Mouse (Mus musculus) c-Kit-negative CD71-positive TER-119-positive erythroid progenitor cells, embryonic 14.5 days (primary cell): ENCODE measurements around the gene Dcp1a.
A peak's percentile ranks its signal among the peaks of the same experiment; 100 is the strongest.
"Not testable (repeated sequence)": the region's sequence is repeated elsewhere in the genome, so short reads cannot be mapped to it uniquely, and the experiment has no call there.

Source experiments
- DNase-seq: peaks from one replicate; pipeline ENCODE4 v3.0.0-alpha.2; 2013; ENCODE audit warnings: low read depth, low spot score

The Dcp1a gene

GRCm38 (mm10) chr14:30515931-30516723 is 36.8 kb downstream of the Dcp1a start:
- no peak for DNase-seq

- DNase-seq: no peak
Observed at GRCm38 (mm10) chr14:30519323-30519722, 40.0 kb downstream of the Dcp1a start.

- no peak for DNase-seq
Observed at GRCm38 (mm10) chr14:30523356-30523755, 44.0 kb downstream of the Dcp1a start.

- no peak for DNase-seq
Observed at GRCm38 (mm10) chr14:30528392-30528791, 49.1 kb downstream of the Dcp1a start.

- DNase-seq: no peak
Observed at GRCm38 (mm10) chr14:30528961-30529360, 49.6 kb downstream of the Dcp1a start.

GRCm38 (mm10) chr14:30529454-30529853 is 50.1 kb downstream of the Dcp1a start:
- no peak for DNase-seq

GRCm38 (mm10) chr14:30530726-30531269 is 51.5 kb downstream of the Dcp1a start:
- no peak for DNase-seq

- no peak for DNase-seq
Observed at GRCm38 (mm10) chr14:30531431-30531830, 52.1 kb downstream of the Dcp1a start.

- DNase-seq: no peak
Observed at GRCm38 (mm10) chr14:30531896-30532295, 52.6 kb downstream of the Dcp1a start.

- DNase-seq: no peak
Observed at GRCm38 (mm10) chr14:30533780-30534450, 54.6 kb downstream of the Dcp1a start.

GRCm38 (mm10) chr14:30541541-30541940 is 62.2 kb downstream of the Dcp1a start:
- DNase-seq: no peak

GRCm38 (mm10) chr14:30543331-30543730 is 64.0 kb downstream of the Dcp1a start:
- DNase-seq: not testable (repeated sequence)

GRCm38 (mm10) chr14:30548131-30548720 is 68.9 kb downstream of the Dcp1a start, which contains the start of gene Tkt:
Gene Tkt, plus strand, starts transcription at chr14:30548359.
- DNase-seq: peak; percentile 32

- peak; percentile 92 for DNase-seq
Observed at GRCm38 (mm10) chr14:30548965-30549776, 69.8 kb downstream of the Dcp1a start.

GRCm38 (mm10) chr14:30549777-30550149 is 70.4 kb downstream of the Dcp1a start:
- DNase-seq: no peak

GRCm38 (mm10) chr14:30550232-30551070 is 71.1 kb downstream of the Dcp1a start:
- DNase-seq: no peak

- no peak for DNase-seq
Observed at GRCm38 (mm10) chr14:30551509-30551908, 72.2 kb downstream of the Dcp1a start.

- DNase-seq: no peak
Observed at GRCm38 (mm10) chr14:30551981-30552380, 72.6 kb downstream of the Dcp1a start.

GRCm38 (mm10) chr14:30553185-30553584 is 73.8 kb downstream of the Dcp1a start:
- DNase-seq: no peak

- DNase-seq: no peak
Observed at GRCm38 (mm10) chr14:30556651-30557050, 77.3 kb downstream of the Dcp1a start.

- no peak for DNase-seq
Observed at GRCm38 (mm10) chr14:30557730-30558129, 78.4 kb downstream of the Dcp1a start.
